Mouse (Mus musculus) spleen, postnatal 36 days (tissue): ENCODE data around the gene Krt222.
A peak's percentile ranks its signal among the peaks of the same experiment; 100 is the strongest.

Experiments used
- DNase-seq, 2 experiments: peaks; one replicate each; pipeline ENCODE4 v3.0.0; 2022; ENCODE audit warnings: low spot score in 2 of 2, mixed read lengths in 1 of 2

Krt222 gene

GRCm38 (mm10) chr11:99242056-99242455 is 1.8 kb downstream of the Krt222 start:
- DNase-seq = no peak

- DNase-seq = peak; percentile 80 to 81
Observed at GRCm38 (mm10) chr11:99238468-99238867, 5.4 kb downstream of the Krt222 start.

GRCm38 (mm10) chr11:99231049-99231816 is 12.7 kb downstream of the Krt222 start:
- no peak for DNase-seq

GRCm38 (mm10) chr11:99230261-99231048 is 13.4 kb downstream of the Krt222 start, which contains the start of gene Smarce1:
Smarce1 (minus strand) TSS chr11:99231017.
- peak; percentile 70 to 72 for DNase-seq

GRCm38 (mm10) chr11:99229641-99230260 is 14.1 kb downstream of the Krt222 start:
- DNase-seq = no peak

- peak in 1 of 2 experiments; percentile 38 for DNase-seq
Observed at GRCm38 (mm10) chr11:99226298-99226697, 17.6 kb downstream of the Krt222 start.

GRCm38 (mm10) chr11:99223310-99223709 is 20.6 kb downstream of the Krt222 start:
- DNase-seq = no peak

GRCm38 (mm10) chr11:99221811-99222210 is 22.1 kb downstream of the Krt222 start:
- DNase-seq = no peak

GRCm38 (mm10) chr11:99217248-99217986 is 26.5 kb downstream of the Krt222 start:
- DNase-seq = no peak

- DNase-seq = no peak
Observed at GRCm38 (mm10) chr11:99216181-99216580, 27.7 kb downstream of the Krt222 start.

GRCm38 (mm10) chr11:99212693-99213092 is 31.2 kb downstream of the Krt222 start:
- no peak for DNase-seq

- no peak for DNase-seq
Observed at GRCm38 (mm10) chr11:99211964-99212363, 31.9 kb downstream of the Krt222 start.

GRCm38 (mm10) chr11:99208105-99208669 is 35.7 kb downstream of the Krt222 start:
- no peak for DNase-seq

GRCm38 (mm10) chr11:99207449-99207848 is 36.4 kb downstream of the Krt222 start:
- DNase-seq = no peak

- no peak for DNase-seq
Observed at GRCm38 (mm10) chr11:99206954-99207353, 36.9 kb downstream of the Krt222 start.

GRCm38 (mm10) chr11:99189154-99189582 is 54.7 kb downstream of the Krt222 start:
- peak; percentile 80 to 86 for DNase-seq

GRCm38 (mm10) chr11:99187348-99187747 is 56.5 kb downstream of the Krt222 start:
- no peak for DNase-seq

GRCm38 (mm10) chr11:99186836-99187235 is 57.0 kb downstream of the Krt222 start:
- peak; percentile 76 to 82 for DNase-seq
